Mouse (Mus musculus): Measurements from ENCODE around the gene Lamb1. TPM values are rescaled to one million over a fixed set of nuclear protein-coding genes. Genes with fewer than 3 reads are reported as not detected.
A peak's percentile ranks its signal among the peaks of the same experiment; 100 is the strongest.

The Lamb1 gene
- polyA plus RNA-seq, 1 experiment from 2014 or later, result 118 TPM

GRCm38 (mm10) chr12:31294996-31295395 is 30.0 kb downstream of the Lamb1 start:
- Histone ChIP-seq H3K9ac (no peak overlapping the region), H3K4me1 (ENCODE audit: insufficient read depth) (peaks cover 4% of the 10 kb centered on the region; the same call in 1 of the 2 replicates), H3K27me3 (ENCODE audit: insufficient read depth, low read length) (no peaks in the 10 kb centered on the region), H3K9me3 (ENCODE audit: low read depth, low read length) (no peaks in the 10 kb centered on the region), H3K27ac (ENCODE audit: low read depth) (peak overlapping the region; percentile 63; the same call in 1 of the 2 replicates), H3K4me2 (peak overlapping the region; percentile 10; the same call in 1 of the 2 replicates), H3K36me3 (ENCODE audit: insufficient read depth) (peaks cover 86% of the 10 kb centered on the region), H3K4me3 (ENCODE audit: low read depth, low read length) (no peak overlapping the region)
- ATAC-seq (ENCODE audit: insufficient read depth), result peak; percentile 65; the same call in 1 of the 2 replicates
- DNase-seq, result peak; percentile 62
- no peak for TF ChIP-seq CTCF (IDR thresholded peaks at IDR 0.05; ENCODE audit: low read depth)
- WGBS, result 35% methylated on average over 11 of the region's 11 CpGs

- H3K4me2 ChIP-seq, result no peak overlapping the region
- H3K9me3 ChIP-seq (ENCODE audit: low read depth, low read length), result no peaks in the 10 kb centered on the region
- no peaks in the 10 kb centered on the region for H3K27me3 ChIP-seq (ENCODE audit: insufficient read depth, low read length)
- DNase-seq (peak; percentile 38), ATAC-seq (ENCODE audit: insufficient read depth) (0 out of 2 replicates have a peak, but pooled peaks have one; percentile 42)
- peak overlapping the region; percentile 63; the same call in 1 of the 2 replicates for H3K27ac ChIP-seq (ENCODE audit: low read depth)
- H3K4me1 ChIP-seq (ENCODE audit: insufficient read depth), result peaks cover 4% of the 10 kb centered on the region; the same call in 1 of the 2 replicates
- TF ChIP-seq CTCF (IDR thresholded peaks at IDR 0.05; ENCODE audit: low read depth), result no peak
- H3K4me3 ChIP-seq (ENCODE audit: low read depth, low read length), result no peak overlapping the region
- WGBS, result 33% methylated on average over 3 of the region's 3 CpGs
- peaks cover 86% of the 10 kb centered on the region for H3K36me3 ChIP-seq (ENCODE audit: insufficient read depth)
- H3K9ac ChIP-seq, result no peak overlapping the region
These were observed 30.5 kb downstream of the Lamb1 start for GRCm38 (mm10) chr12:31295505-31295904.

DNA sequence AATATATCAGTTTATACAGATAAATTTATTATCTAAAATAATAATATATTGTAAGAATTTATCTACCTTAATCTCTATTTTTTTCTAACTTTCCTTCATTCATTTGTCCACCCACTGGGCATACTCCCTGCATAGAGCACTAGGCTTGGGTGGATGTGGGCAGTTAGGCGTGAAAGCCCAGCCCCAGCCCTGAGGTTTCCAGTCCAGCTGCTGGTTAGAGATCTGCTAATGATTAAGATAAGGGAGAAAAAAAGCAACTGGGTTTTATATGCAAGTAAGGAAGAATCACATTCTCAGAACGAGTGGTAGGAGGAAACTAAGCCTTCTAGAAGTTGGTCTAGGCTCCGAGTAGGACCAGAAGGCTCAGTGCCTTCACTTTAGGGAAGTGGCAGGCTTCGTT is 31.1 kb downstream of the Lamb1 start:
- no peak for TF ChIP-seq CTCF (IDR thresholded peaks at IDR 0.05; ENCODE audit: low read depth)
- WGBS, result 80% methylated on average over 4 of the region's 4 CpGs
- Histone ChIP-seq H3K9me3 (ENCODE audit: low read depth, low read length) (no peaks in the 10 kb centered on the region), H3K27ac (ENCODE audit: low read depth) (no peak overlapping the region), H3K4me1 (ENCODE audit: insufficient read depth) (peaks cover 4% of the 10 kb centered on the region; the same call in 1 of the 2 replicates), H3K4me3 (ENCODE audit: low read depth, low read length) (no peak overlapping the region), H3K4me2 (no peak overlapping the region), H3K9ac (no peak overlapping the region), H3K27me3 (ENCODE audit: insufficient read depth, low read length) (no peaks in the 10 kb centered on the region), H3K36me3 (ENCODE audit: insufficient read depth) (peaks cover 86% of the 10 kb centered on the region)
- ATAC-seq (ENCODE audit: insufficient read depth), result no peak
- no peak for DNase-seq

DNA sequence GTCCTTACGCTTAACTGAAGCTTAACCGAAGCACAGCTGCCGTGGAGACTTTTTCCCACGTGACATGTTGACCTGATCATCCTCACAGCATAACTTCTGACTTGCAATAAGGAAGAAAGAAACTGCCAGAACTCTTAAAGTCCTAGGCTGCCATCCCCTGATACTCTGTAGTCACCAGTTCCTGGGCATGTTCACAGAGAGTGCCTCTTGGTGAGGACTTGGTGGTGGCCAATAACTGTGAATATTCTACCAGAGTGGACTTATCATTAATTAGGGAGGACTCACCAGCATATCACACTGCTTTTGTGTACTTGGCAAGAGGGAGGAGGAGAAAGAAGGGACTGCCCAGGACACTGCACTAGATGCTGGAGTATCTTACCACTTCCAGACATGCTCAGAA is 33.1 kb downstream of the Lamb1 start:
- DNase-seq (no peak), ATAC-seq (ENCODE audit: insufficient read depth) (no peak)
- Histone ChIP-seq H3K27me3 (ENCODE audit: insufficient read depth, low read length) (no peaks in the 10 kb centered on the region), H3K27ac (ENCODE audit: low read depth) (no peak overlapping the region), H3K4me2 (no peak overlapping the region), H3K4me1 (ENCODE audit: insufficient read depth) (peaks cover 4% of the 10 kb centered on the region; the same call in 1 of the 2 replicates), H3K4me3 (ENCODE audit: low read depth, low read length) (no peak overlapping the region), H3K9ac (no peak overlapping the region), H3K36me3 (ENCODE audit: insufficient read depth) (peaks cover 86% of the 10 kb centered on the region), H3K9me3 (ENCODE audit: low read depth, low read length) (no peaks in the 10 kb centered on the region)
- no peak for TF ChIP-seq CTCF (IDR thresholded peaks at IDR 0.05; ENCODE audit: low read depth)
- 80% methylated on average over 4 of the region's 4 CpGs for WGBS

- TF ChIP-seq CTCF (IDR thresholded peaks at IDR 0.05; ENCODE audit: low read depth), result no peak
- no peak overlapping the region for H3K9ac ChIP-seq
- no peak overlapping the region for H3K4me3 ChIP-seq (ENCODE audit: low read depth, low read length)
- 93% methylated on average over 8 of the region's 8 CpGs for WGBS
- H3K9me3 ChIP-seq (ENCODE audit: low read depth, low read length), result no peaks in the 10 kb centered on the region
- H3K36me3 ChIP-seq (ENCODE audit: insufficient read depth), result peaks cover 87% of the 10 kb centered on the region
- no peaks in the 10 kb centered on the region for H3K27me3 ChIP-seq (ENCODE audit: insufficient read depth, low read length)
- H3K4me1 ChIP-seq (ENCODE audit: insufficient read depth), result peaks cover 4% of the 10 kb centered on the region; the same call in 1 of the 2 replicates
- DNase-seq, result no peak
- no peak overlapping the region for H3K4me2 ChIP-seq
- ATAC-seq (ENCODE audit: insufficient read depth), result no peak
- no peak overlapping the region for H3K27ac ChIP-seq (ENCODE audit: low read depth)
These were observed 33.5 kb downstream of the Lamb1 start for GRCm38 (mm10) chr12:31298530-31298929.

DNA sequence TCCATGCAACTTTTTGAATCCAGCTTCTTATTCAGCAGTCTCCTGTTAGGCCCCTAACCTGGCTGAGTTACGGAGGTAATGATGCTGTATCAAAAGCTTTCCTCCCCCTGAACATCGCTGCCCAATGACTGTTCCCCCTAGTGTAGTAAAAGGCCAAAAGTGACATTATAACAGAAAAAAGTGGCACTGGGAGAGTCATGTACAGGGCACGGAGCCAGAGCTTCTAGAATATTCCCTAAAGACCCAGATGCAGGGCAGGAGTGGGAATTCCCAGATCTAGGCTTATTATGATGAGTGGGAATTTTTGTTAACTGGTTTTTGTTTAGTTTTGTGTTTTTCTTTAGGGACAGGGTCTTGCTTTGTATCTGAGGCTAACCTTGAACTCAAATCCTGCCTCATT is 34.1 kb downstream of the Lamb1 start:
- H3K4me3 ChIP-seq (ENCODE audit: low read depth, low read length), result no peak overlapping the region
- no peak overlapping the region for H3K27ac ChIP-seq (ENCODE audit: low read depth)
- ATAC-seq (ENCODE audit: insufficient read depth) (no peak), DNase-seq (no peak)
- no peak for TF ChIP-seq CTCF (IDR thresholded peaks at IDR 0.05; ENCODE audit: low read depth)
- WGBS, result 92% methylated on average over 3 of the region's 3 CpGs
- no peak overlapping the region for H3K9ac ChIP-seq
- no peak overlapping the region for H3K4me2 ChIP-seq
- peaks cover 4% of the 10 kb centered on the region; the same call in 1 of the 2 replicates for H3K4me1 ChIP-seq (ENCODE audit: insufficient read depth)
- no peaks in the 10 kb centered on the region for H3K9me3 ChIP-seq (ENCODE audit: low read depth, low read length)
- H3K36me3 ChIP-seq (ENCODE audit: insufficient read depth), result peaks cover 89% of the 10 kb centered on the region
- no peaks in the 10 kb centered on the region for H3K27me3 ChIP-seq (ENCODE audit: insufficient read depth, low read length)

GRCm38 (mm10) chr12:31299676-31300197 is 34.7 kb downstream of the Lamb1 start:
- no peak for DNase-seq
- no peak for ATAC-seq (ENCODE audit: insufficient read depth)

More at GRCm38 (mm10) chr12:31299676-31300197, 34.7 kb downstream of the Lamb1 start:
- peaks cover 96% of the 10 kb centered on the region for H3K36me3 ChIP-seq (ENCODE audit: insufficient read depth)
- H3K4me2 ChIP-seq, result no peak overlapping the region
- H3K27me3 ChIP-seq (ENCODE audit: insufficient read depth, low read length), result no peaks in the 10 kb centered on the region
- no peak overlapping the region for H3K4me3 ChIP-seq (ENCODE audit: low read depth, low read length)
- H3K27ac ChIP-seq (ENCODE audit: low read depth), result no peak overlapping the region
- no peak overlapping the region for H3K9ac ChIP-seq
- 67% methylated on average over 14 of the region's 14 CpGs for WGBS
- peaks cover 2% of the 10 kb centered on the region; the same call in 1 of the 2 replicates for H3K4me1 ChIP-seq (ENCODE audit: insufficient read depth)
- H3K9me3 ChIP-seq (ENCODE audit: low read depth, low read length), result no peaks in the 10 kb centered on the region
- TF ChIP-seq CTCF (IDR thresholded peaks at IDR 0.05; ENCODE audit: low read depth), result no peak; the same call in 1 of the 2 replicates

Measured in lung, embryonic 14.5 days (tissue).